Mouse (Mus musculus): ENCODE data around the gene Zfp993.
"Not testable (repeated sequence)": the region's sequence is repeated elsewhere in the genome, so short reads cannot be mapped to it uniquely, and the experiment has no call there.

The Zfp993 gene

DNA sequence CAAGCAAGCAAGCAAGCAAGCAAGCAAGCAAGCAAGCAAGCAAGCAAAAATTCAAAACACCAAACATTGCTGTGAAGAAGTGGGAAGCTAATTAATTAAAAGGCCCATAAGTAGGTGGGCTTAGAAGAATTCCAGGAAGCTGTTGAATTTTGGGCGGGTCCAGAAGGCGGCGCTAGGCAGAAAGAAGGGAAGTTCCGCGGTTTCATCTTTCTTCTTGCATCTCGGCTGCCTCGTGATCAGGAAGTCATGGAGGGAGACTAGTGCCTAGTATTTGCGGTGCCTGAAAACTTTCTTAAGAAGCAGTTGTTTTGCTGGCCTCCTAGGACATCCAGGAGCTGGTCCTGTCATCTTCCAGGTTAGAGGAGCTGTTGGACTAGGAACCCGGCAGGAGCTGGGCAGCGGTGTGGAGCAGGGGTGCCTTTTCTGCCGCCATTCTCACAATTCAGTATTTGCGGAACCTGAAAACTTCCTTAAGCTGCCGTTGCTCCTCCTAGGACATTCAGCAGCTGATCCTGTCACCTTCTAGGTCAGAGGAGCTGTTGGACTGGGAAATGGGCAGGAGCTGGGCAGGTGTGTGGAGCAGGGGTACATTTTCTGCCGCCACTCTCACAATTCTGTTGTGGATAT, at the start of gene Zfp993:
Zfp993 (plus strand) TSS at position 188 of the 627 bp plus-strand sequence.
- DNase-seq, result not testable (repeated sequence)

DNA sequence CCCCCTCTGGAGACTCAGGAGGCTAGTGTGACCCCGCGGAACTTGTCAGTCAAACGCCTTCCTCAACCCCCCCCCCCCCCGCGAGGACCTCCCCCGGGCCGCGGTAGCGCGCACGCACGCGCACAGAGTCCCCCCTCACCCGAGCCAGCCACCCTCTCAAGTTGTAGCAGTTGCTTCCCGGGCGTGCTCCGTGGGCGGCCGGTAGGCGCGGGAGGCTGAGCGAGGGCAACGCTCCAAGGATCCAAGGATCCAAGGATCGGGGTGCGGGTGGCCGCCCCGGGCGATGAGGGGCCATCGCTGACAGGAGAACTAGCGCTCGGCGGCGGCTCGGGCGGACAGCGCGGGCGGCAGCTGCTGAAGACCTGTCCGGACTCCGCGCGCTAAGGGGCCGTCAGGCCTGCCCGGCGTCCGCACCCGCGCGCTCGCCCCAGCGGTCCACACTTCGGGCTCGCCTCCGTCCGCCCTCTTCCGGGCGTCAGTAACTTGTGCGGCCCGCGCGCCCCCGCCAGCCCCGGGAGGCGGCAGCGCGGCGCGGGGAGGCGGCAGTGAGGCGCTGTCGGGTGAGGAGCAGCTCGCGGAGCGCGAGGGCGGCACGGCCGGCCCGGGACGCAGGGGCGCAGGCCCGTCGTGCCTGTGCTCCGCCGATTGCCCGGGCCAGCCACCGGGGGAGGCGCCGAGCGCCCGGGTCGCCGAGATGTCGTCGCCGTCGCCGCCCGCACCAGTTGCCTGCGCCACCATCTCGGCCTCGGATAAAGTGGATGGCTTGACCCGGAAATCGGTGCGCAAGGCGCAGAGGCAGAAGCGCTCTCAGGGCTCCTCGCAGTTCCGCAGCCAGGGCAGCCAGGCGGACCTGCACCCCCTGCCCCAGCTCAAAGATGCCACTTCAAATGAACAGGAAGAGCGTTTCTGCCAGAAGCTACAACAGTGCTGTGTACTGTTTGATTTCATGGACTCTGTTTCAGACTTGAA, 30.6 kb upstream of the Zfp993 start:
- not testable (repeated sequence) for DNase-seq

DNA sequence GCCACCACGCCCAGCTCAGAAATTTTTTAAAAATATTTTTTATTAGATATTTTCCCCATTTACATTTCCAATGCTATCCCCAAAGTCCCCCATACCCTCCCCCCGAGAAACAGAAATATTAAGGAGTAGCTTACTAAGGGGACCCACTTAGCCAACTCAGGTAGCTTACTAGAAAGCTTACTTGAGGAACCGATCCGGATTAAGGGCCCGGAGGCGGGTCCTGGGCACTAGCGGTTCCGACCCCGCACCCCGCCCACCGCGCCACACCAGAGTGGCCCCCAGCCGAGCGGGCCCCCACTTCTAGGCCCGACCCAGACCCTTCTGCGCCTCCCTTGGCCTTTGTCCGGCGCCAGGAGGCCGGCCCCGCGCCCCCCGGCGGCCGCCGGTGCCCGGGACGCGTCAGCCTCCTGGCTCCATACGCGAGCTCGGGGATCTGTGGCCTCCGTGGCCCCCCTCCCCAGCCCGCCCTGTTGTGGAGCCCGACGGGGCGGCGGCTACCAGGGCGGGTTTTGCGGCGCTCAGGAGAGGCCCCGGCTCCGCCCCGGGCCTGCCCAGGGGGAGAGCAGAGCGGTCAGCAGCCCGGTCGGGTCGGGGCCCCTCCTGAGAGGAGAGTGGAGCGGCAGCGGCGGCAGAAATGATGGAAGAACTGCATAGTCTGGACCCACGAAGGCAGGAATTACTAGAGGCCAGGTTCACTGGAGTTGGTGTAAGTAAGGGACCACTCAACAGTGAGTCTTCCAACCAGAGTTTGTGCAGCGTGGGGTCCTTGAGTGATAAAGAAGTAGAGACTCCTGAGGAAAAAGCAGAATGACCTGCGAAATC, 7.0 kb upstream of the Zfp993 start:
- DNase-seq, result not testable (repeated sequence)

DNA sequence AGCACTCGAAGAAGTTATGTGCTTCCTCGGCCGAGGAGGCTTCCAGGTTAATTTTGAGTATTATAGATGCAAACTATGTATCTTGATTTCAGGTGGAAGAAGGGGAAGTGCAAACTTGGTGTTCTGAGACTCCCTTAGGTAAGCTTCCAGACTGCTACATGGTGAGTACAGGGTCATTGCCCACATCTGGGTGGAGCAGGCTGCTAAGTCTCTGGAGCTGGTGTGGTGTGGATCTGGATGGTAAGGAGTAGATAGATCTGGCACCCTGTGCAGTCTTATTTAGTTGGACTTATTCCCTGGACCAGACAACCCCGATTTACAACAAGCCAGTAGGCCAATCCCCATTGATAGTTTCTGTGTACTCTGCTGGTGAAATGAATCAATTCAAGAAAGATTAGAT, 33.6 kb downstream of the Zfp993 start:
- DNase-seq, result not testable (repeated sequence)

DNA sequence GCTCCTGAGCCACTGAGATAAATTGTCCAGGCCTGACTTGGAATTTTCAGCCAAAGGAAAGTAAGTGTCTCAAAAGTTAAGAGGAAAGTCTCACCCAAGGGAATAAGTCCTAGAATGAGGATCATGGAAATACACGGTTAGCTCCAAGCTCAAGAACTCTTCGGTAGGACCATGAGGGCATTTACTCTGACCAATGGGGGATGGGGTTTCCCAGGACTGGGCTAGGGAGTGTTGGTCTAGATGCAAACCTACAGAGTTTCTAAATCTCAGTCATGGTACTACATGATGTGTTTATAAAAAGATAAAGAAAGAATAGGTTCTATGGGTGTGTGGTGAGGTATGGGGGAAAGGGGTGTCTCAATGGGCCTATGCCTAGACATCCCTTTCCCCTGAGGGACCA, 38.9 kb downstream of the Zfp993 start:
- not testable (repeated sequence) for DNase-seq

DNA sequence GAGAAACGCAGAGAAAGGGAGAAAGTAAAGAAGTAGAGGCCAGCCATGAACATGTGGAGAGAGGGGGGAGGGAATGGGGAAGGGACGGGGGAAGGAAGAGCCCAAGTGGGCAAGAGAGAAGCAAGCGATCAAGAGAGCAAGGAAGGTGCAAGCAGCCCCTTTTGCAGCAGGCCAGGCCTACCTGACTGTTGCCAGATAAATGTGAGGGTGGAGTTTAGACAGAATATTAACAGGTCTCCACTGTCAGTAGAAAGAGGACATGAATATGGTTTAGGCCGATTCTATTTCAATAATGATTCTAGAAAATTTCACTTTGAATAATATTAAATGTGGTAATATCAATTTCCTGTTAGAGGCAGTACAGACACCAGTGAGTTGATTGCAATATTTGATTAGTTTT, 39.4 kb downstream of the Zfp993 start:
- DNase-seq, result not testable (repeated sequence)

DNA sequence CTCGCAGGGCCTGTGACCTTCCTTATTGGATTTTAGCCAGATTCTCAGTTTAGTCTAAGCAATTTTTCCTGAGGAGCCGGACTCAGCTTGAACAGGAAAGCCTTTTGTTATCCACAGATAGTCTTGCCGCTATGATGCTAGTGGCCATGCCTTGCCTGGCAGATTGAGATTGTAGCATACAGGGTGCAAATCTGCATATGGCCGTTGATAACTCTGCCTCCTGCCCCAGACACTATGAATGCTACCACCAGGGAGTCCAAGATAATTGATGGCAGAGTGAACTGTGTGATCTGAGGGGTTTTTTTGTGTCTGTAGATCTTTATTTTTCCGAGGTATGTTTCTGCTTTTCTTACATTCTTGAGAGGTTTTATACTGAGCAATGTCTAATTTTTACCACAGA, 39.9 kb downstream of the Zfp993 start:
- not testable (repeated sequence) for DNase-seq

All from kidney, adult 11 months (tissue).